Mouse (Mus musculus) lung, postnatal 0 days (tissue): ENCODE data around the gene Ddb2. TPM values are rescaled to one million over a fixed set of nuclear protein-coding genes. Genes with fewer than 3 reads are reported as not detected.

Source experiments
- ATAC-seq: fragments of 200-750 bp; cut with Nextera tagmentation; 2 replicates; pipeline ENCODE4 v1.8.0; 2017; ENCODE audit warnings: moderate library complexity
- DNase-seq: peaks from one replicate; pipeline ENCODE4 v3.0.0-alpha.2; 2016; ENCODE audit warnings: low spot score
- H3K27ac ChIP-seq: fragments of 300-500 bp; sonication (generic); 2 replicates; pipeline ENCODE4 v1.5.1; 2014; ENCODE audit warnings: antibody characterized with exemption, mild to moderate bottlenecking, low read length, mixed read lengths
- H3K27me3 ChIP-seq: fragments of 300-500 bp; sonication (generic); replicated peaks from 2 replicates; pipeline ENCODE4 v1.6.1; 2014; ENCODE audit warnings: low read length, mixed read lengths; ENCODE audit not compliant: insufficient read depth
- H3K36me3 ChIP-seq: fragments of 300-500 bp; sonication (generic); 2 replicates; pipeline ENCODE4 v1.6.1; 2014; ENCODE audit warnings: low read length, mixed read lengths; ENCODE audit not compliant: insufficient read depth
- H3K4me1 ChIP-seq: fragments of 300-500 bp; sonication (generic); 2 replicates; pipeline ENCODE4 v1.6.1; 2014; ENCODE audit warnings: antibody characterized with exemption, low read depth, low read length, mixed read lengths; ENCODE audit not compliant: insufficient read depth
- H3K4me2 ChIP-seq: fragments of 300-500 bp; sonication (generic); replicated peaks from 2 replicates; pipeline ENCODE4 v1.6.1; 2014; ENCODE audit warnings: low read depth, mild to moderate bottlenecking, low read length, moderate library complexity, mixed read lengths
- H3K4me3 ChIP-seq: fragments of 300-500 bp; sonication (generic); 2 replicates; pipeline ENCODE4 v1.5.1; 2014; ENCODE audit warnings: low read depth, low read length
- H3K9ac ChIP-seq: fragments of 300-500 bp; sonication (generic); replicated peaks from 2 replicates; pipeline ENCODE4 v1.6.1; 2014; ENCODE audit warnings: low read depth, mild to moderate bottlenecking
- H3K9me3 ChIP-seq: fragments of 300-500 bp; sonication (generic); 2 replicates; pipeline ENCODE4 v1.6.1; 2016; ENCODE audit warnings: low read length, mixed read lengths
- CTCF ChIP-seq: IDR thresholded peaks from 2 replicates; pipeline ENCODE4 v1.5.1; 2016; ENCODE audit warnings: antibody characterized with exemption, mild to moderate bottlenecking
- EP300 ChIP-seq: IDR thresholded peaks from 2 replicates; pipeline ENCODE4 v1.6.1; 2016; ENCODE audit warnings: antibody characterized with exemption, mild to moderate bottlenecking, control low read depth
- WGBS: fragments of 180-500 bp; shearing (Covaris S2); extraction: QIAGEN DNeasy Blood & Tissue Kit; methylation state at CpG from one replicate; pipeline ENCODE4 v1.1.7; 2014; 5-methylcytosine and 5-hydroxymethylcytosine counted together
- polyA plus RNA-seq: library from polyadenylated mRNA; unstranded; fragments of >200 nt; fragmentation: Nextera tagmentation; extraction: Ambion mirVana; gene quantifications from 2 replicates; pipeline ENCODE4 v1.2.1, GENCODE M21; 2015

Ddb2 gene
- polyA plus RNA-seq, 1 experiment from 2014 or later = 13.6 TPM

DNA sequence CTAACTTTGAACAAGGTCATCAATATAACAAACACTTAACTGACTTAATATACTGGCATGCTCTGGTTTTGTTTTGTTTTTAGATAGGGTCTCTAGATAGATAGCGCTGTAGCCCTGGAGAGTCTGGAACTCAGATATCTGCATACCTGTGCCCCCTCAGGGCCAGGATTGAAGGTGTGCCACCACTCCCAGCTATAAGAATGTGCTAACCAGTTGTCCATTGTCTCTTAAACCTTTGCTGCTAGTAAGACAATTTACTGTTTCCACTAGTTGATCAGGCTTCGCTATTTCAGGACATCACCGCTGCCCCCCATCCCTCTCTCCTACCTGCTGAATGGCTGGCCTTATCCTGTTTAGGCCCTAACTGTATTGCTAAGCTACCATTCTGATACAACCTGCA is 16.3 kb downstream of the Ddb2 start:
- no peak overlapping the region for H3K9ac ChIP-seq
- no peaks in the 10 kb centered on the region for H3K9me3 ChIP-seq
- DNase-seq = no peak
- WGBS = 93% methylated on average over 3 of the region's 3 CpGs
- no peak overlapping the region for H3K27ac ChIP-seq
- no peaks in the 10 kb centered on the region for H3K27me3 ChIP-seq
- H3K4me3 ChIP-seq = no peak overlapping the region
- no peak for ATAC-seq
- H3K4me1 ChIP-seq = no peaks in the 10 kb centered on the region
- H3K4me2 ChIP-seq = no peak overlapping the region
- no peaks in the 10 kb centered on the region; the same call in 1 of the 2 replicates for H3K36me3 ChIP-seq
- TF ChIP-seq CTCF (no peak), EP300 (no peak)

DNA sequence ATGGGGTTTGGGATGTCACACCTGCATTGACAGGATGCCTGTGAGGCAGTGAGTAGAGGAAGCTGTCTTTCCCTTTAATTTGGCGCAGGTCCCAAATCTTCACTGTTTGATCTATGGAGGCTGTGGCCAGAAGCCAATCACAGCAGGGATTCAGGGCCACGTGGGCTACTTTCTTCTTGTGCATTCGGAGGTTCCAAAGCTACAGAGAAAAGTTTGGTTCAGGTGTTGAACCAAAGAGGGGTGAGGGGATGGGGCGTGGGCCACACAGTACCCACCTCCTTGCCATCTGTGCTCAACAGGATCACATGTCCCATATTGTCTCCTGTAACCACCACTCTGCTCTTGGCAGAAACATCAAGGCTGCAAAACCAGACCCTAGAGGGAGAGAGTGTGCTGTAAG is 19.8 kb downstream of the Ddb2 start:
- TF ChIP-seq EP300 = no peak
- TF ChIP-seq CTCF = no peak
- peaks cover 2% of the 10 kb centered on the region; the same call in 1 of the 2 replicates for H3K36me3 ChIP-seq
- WGBS = 43% methylated on average over 4 of the region's 4 CpGs

DNA sequence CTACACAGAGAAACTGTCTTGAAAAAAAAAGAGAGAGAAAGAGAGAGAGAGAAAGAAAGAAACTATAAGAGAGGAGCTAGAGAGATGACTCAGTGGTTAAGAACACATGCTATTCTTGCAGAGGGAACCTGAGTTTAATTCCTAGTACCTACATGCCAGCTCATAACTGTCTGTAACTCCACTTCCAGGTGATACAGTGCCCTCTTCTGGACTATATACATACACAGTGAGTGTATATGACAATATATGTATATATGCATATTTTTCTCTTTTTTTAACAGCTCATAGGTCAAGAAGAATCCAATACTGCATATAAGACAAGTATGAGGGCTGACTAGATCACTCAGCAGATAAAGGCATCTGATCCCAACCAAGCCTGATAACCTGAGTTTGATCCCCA is 23.5 kb downstream of the Ddb2 start:
- ATAC-seq (no peak), DNase-seq (no peak)
- H3K27ac ChIP-seq = no peak overlapping the region
- H3K27me3 ChIP-seq = no peaks in the 10 kb centered on the region
- H3K9me3 ChIP-seq = no peaks in the 10 kb centered on the region
- TF ChIP-seq EP300 (no peak), CTCF (peak; percentile 32)
- no peak overlapping the region for H3K9ac ChIP-seq
- H3K36me3 ChIP-seq = peaks cover 18% of the 10 kb centered on the region
- no peak overlapping the region for H3K4me2 ChIP-seq
- H3K4me1 ChIP-seq = no peaks in the 10 kb centered on the region
- H3K4me3 ChIP-seq = no peak overlapping the region

More for the DNA sequence above, 19.8 kb downstream of the Ddb2 start:
- Histone ChIP-seq H3K9me3 (no peaks in the 10 kb centered on the region), H3K4me3 (no peak overlapping the region), H3K27ac (no peak overlapping the region), H3K4me1 (no peaks in the 10 kb centered on the region), H3K4me2 (no peak overlapping the region), H3K9ac (no peak overlapping the region), H3K27me3 (no peaks in the 10 kb centered on the region)
- ATAC-seq (0 out of 2 replicates have a peak, but pooled peaks have one; percentile 6), DNase-seq (peak; percentile 35)

DNA sequence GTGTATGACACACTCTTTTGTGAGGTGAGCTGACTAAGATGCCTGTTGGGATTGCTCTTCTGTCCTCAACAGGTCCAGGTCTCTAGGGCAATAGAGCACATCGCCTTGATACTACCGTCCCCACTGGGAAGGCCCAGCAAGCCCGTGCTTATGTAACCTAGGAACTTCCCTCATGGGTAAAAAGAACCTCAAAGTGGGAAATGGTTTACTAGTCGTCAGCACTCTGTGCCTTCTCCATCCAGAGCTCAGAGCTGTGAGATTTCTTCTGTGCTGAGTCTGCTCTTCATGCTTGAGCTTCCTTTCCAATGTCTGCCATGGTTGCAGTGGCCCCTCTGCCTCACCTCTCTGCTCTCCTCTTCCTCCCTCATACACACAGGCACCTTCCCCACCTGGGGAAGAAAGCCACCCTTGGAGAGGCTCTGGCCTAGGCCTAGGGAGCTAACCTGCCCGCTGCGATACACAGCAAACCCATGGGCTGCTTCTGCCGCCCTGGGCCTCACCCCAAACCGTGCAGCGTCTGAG is 30.5 kb downstream of the Ddb2 start:
- 83% methylated on average over 9 of the region's 9 CpGs for WGBS
- TF ChIP-seq EP300 = no peak
- TF ChIP-seq CTCF = no peak
- no peak for ATAC-seq
- Histone ChIP-seq H3K4me2 (no peak overlapping the region), H3K27me3 (no peaks in the 10 kb centered on the region), H3K36me3 (peaks cover 30% of the 10 kb centered on the region), H3K9ac (no peak overlapping the region), H3K4me3 (no peak overlapping the region), H3K9me3 (no peaks in the 10 kb centered on the region), H3K27ac (no peak overlapping the region), H3K4me1 (peaks cover 14% of the 10 kb centered on the region; the same call in 1 of the 2 replicates)
- no peak for DNase-seq

DNA sequence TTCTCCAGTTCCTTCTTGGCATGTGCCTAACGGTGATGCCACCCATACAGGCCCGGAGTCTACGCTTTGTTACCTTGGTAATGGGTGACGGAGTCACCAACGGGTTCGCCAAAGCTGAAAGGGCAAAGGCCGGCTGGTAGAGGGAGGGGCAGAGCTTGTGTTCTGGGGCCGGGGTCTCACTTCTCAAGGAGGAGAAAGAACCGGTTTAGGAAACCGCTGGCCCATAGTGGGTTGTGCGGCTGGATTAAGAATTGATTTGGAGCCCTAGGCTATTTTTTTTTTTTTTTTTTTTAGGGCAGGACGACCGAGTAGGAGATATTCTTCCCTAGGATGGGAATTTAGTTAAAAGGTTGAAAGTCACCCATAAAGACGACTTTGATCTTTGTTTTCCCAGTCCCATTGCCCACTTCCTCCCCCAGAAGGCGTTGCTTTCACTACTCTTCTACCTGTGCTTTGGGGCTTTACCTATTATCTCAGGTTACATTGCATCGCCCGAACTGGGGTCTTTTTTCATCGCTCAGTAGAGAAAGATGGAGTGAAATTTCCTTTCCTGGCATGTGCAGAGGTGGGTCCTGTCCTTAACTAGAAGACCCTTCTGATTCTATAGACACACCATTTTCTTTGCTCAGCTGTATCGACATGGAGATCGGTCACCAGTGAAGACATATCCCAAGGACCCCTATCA is 33.7 kb downstream of the Ddb2 start:
- no peaks in the 10 kb centered on the region for H3K9me3 ChIP-seq
- 11% methylated on average over 20 of the region's 20 CpGs for WGBS
- ATAC-seq = no peak
- H3K27me3 ChIP-seq = no peaks in the 10 kb centered on the region
- TF ChIP-seq EP300 (0 out of 2 replicates have a peak, but pooled peaks have one; percentile 5), CTCF (no peak)
- peaks cover 14% of the 10 kb centered on the region; the same call in 1 of the 2 replicates for H3K4me1 ChIP-seq
- peak overlapping the region; percentile 72 for H3K4me2 ChIP-seq
- H3K36me3 ChIP-seq = peaks cover 15% of the 10 kb centered on the region
- H3K9ac ChIP-seq = peak overlapping the region; percentile 83
- H3K4me3 ChIP-seq = peak overlapping the region; percentile 60
- peak overlapping the region; percentile 87; the same call in 1 of the 2 replicates for H3K27ac ChIP-seq
- no peak for DNase-seq

DNA sequence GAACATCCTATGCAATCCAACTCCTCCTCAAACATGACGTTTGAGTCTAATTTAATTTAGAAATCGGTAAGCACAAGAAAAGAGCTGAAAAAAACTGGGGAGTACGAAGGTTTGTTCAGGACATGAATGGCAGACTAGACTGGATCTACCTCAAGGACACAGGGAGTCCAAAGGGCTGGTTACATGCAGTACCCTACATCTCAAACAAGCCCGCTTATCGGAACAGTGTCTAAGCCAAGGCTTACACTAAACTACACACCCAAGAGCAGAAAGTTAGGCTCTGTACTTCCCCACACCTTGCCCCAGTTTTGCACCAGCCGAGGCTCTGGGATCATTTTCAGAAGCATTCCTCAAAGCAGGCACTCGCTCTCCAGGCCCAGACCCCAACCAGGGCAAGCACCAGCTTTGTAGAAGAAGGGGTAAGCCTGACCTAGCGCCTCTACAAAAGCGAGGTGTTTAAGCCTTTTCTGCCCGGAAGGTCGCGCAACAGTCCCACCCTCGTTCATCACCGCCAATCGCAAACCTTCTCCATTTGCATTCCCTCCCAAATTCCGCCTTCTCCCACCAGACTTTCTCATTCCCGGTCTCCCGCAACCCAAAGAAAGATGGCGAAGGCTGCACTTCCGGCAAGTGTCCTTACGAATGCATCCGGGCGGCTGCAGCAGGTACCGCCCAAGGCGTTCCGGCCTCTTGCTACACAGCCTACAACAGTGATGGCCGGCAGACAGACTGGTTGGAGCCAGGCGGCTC is 34.4 kb downstream of the Ddb2 start, which contains the start of the genes Nr1h3 and Acp2:
Nr1h3 (minus strand) TSS at position 613 of the 750 bp plus-strand sequence.
Acp2 (plus strand) TSS at position 664 of the 750 bp plus-strand sequence.
- H3K4me1 ChIP-seq = peaks cover 14% of the 10 kb centered on the region; the same call in 1 of the 2 replicates
- peak within 1 kb of the TSS; percentile 60 for H3K4me3 ChIP-seq
- peak within 1 kb of the TSS; percentile 72 for H3K4me2 ChIP-seq
- WGBS = 2% methylated on average over 28 of the region's 28 CpGs
- H3K9ac ChIP-seq = peak within 1 kb of the TSS; percentile 83
- peak; percentile 98 for ATAC-seq
- peak; percentile 16; the same call in 1 of the 2 replicates for TF ChIP-seq CTCF
- peak; percentile 41; the same call in 1 of the 2 replicates for TF ChIP-seq EP300
- H3K36me3 ChIP-seq = peaks cover 8% of the 10 kb centered on the region
- peak within 1 kb of the TSS; percentile 87 for H3K27ac ChIP-seq
- DNase-seq = peak; percentile 97
- no peaks in the 10 kb centered on the region for H3K27me3 ChIP-seq
- H3K9me3 ChIP-seq = no peaks in the 10 kb centered on the region
